Mouse (Mus musculus): ENCODE data around the gene Ush1g. TPM values are rescaled to one million over a fixed set of nuclear protein-coding genes. Genes with fewer than 3 reads are reported as not detected.

Gene Ush1g
- total and polyA plus RNA-seq, 3 experiments: 0.05 TPM; not detected in 2

GRCm38 (mm10) chr11:115290919-115291318 is 30.9 kb downstream of the Ush1g start:
- DNase-seq (ENCODE audit: low spot score) (no peak), ATAC-seq (ENCODE audit: extremely low read depth, insufficient number of reproducible peaks, low FRiP score, poor library complexity, severe bottlenecking) (no peak)
- TF ChIP-seq GATA1 (IDR thresholded peaks at IDR 0.05; ENCODE audit: borderline replicate concordance, low read length) (no peak), POLR2AphosphoS5 (IDR thresholded peaks at IDR 0.05; ENCODE audit: insufficient replicate concordance, low read depth, low read length) (no peak), TAL1 (conservative IDR thresholded peaks at IDR 0.05; ENCODE audit: low read depth, low read length) (no peak), CTCF (IDR thresholded peaks at IDR 0.05; ENCODE audit: low read depth, low read length) (no peak), GATA2 (IDR thresholded peaks at IDR 0.05; ENCODE audit: borderline replicate concordance, low read depth, low read length) (no peak)
- no peaks in the 10 kb centered on the region for H3K4me1 ChIP-seq (ENCODE audit: insufficient read depth, low read depth, low read length)
- no peak overlapping the region for H3K4me3 ChIP-seq (ENCODE audit: low read depth, low read length)
- no peaks in the 10 kb centered on the region for H3K36me3 ChIP-seq (replicated peaks)
- H3K27me3 ChIP-seq (ENCODE audit: insufficient read depth, low read length): peaks cover 29% of the 10 kb centered on the region
- H3K9me3 ChIP-seq (replicated peaks): no peaks in the 10 kb centered on the region

- no peaks in the 10 kb centered on the region for H3K4me1 ChIP-seq (ENCODE audit: insufficient read depth, low read depth, low read length)
- no peaks in the 10 kb centered on the region for H3K36me3 ChIP-seq (replicated peaks)
- TF ChIP-seq TAL1 (conservative IDR thresholded peaks at IDR 0.05; ENCODE audit: low read depth, low read length) (no peak), GATA2 (IDR thresholded peaks at IDR 0.05; ENCODE audit: borderline replicate concordance, low read depth, low read length) (no peak), GATA1 (IDR thresholded peaks at IDR 0.05; ENCODE audit: borderline replicate concordance, low read length) (no peak), POLR2AphosphoS5 (IDR thresholded peaks at IDR 0.05; ENCODE audit: insufficient replicate concordance, low read depth, low read length) (no peak), CTCF (IDR thresholded peaks at IDR 0.05; ENCODE audit: low read depth, low read length) (no peak)
- no peak for ATAC-seq (ENCODE audit: extremely low read depth, insufficient number of reproducible peaks, low FRiP score, poor library complexity, severe bottlenecking)
- no peaks in the 10 kb centered on the region for H3K9me3 ChIP-seq (replicated peaks)
- no peak overlapping the region for H3K4me3 ChIP-seq (ENCODE audit: low read depth, low read length)
- peaks cover 26% of the 10 kb centered on the region for H3K27me3 ChIP-seq (ENCODE audit: insufficient read depth, low read length)
- no peak for DNase-seq (ENCODE audit: low spot score)
Observed at GRCm38 (mm10) chr11:115290314-115290713, 31.5 kb downstream of the Ush1g start.

DNA sequence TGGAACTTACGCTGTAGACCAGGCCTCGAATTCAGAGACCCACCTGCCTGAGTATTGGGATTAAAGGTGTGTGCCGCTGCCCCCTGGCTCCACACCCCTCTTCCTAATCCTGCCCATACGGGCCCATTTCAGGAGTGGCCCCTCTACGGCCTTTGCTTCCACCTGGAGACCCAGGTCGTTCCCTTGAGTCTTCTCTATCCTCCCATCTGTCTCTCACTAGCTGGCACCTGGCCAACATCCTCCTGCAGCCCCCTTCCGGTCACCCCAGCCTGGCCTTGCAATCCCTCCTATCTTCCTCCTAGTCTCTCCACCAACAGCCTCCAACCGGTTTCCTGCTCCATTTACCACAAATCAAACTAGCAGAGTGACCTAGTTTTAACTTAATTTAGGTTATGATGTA is 32.0 kb downstream of the Ush1g start:
- DNase-seq (ENCODE audit: low spot score) (no peak), ATAC-seq (ENCODE audit: extremely low read depth, insufficient number of reproducible peaks, low FRiP score, poor library complexity, severe bottlenecking) (no peak)
- Histone ChIP-seq H3K36me3 (replicated peaks) (no peaks in the 10 kb centered on the region), H3K27me3 (ENCODE audit: insufficient read depth, low read length) (peaks cover 26% of the 10 kb centered on the region), H3K4me3 (ENCODE audit: low read depth, low read length) (no peak overlapping the region), H3K4me1 (ENCODE audit: insufficient read depth, low read depth, low read length) (no peaks in the 10 kb centered on the region), H3K9me3 (replicated peaks) (no peaks in the 10 kb centered on the region)
- TF ChIP-seq TAL1 (conservative IDR thresholded peaks at IDR 0.05; ENCODE audit: low read depth, low read length) (no peak), GATA2 (IDR thresholded peaks at IDR 0.05; ENCODE audit: borderline replicate concordance, low read depth, low read length) (no peak), GATA1 (IDR thresholded peaks at IDR 0.05; ENCODE audit: borderline replicate concordance, low read length) (no peak), CTCF (IDR thresholded peaks at IDR 0.05; ENCODE audit: low read depth, low read length) (no peak), POLR2AphosphoS5 (IDR thresholded peaks at IDR 0.05; ENCODE audit: insufficient replicate concordance, low read depth, low read length) (no peak)

GRCm38 (mm10) chr11:115288305-115288704 is 33.5 kb downstream of the Ush1g start:
- ATAC-seq (ENCODE audit: extremely low read depth, insufficient number of reproducible peaks, low FRiP score, poor library complexity, severe bottlenecking) (no peak), DNase-seq (ENCODE audit: low spot score) (no peak)
- no peaks in the 10 kb centered on the region for H3K4me1 ChIP-seq (ENCODE audit: insufficient read depth, low read depth, low read length)
- H3K36me3 ChIP-seq (replicated peaks): no peaks in the 10 kb centered on the region
- TF ChIP-seq GATA2 (IDR thresholded peaks at IDR 0.05; ENCODE audit: borderline replicate concordance, low read depth, low read length) (no peak), GATA1 (IDR thresholded peaks at IDR 0.05; ENCODE audit: borderline replicate concordance, low read length) (no peak), POLR2AphosphoS5 (IDR thresholded peaks at IDR 0.05; ENCODE audit: insufficient replicate concordance, low read depth, low read length) (no peak), CTCF (IDR thresholded peaks at IDR 0.05; ENCODE audit: low read depth, low read length) (no peak), TAL1 (conservative IDR thresholded peaks at IDR 0.05; ENCODE audit: low read depth, low read length) (no peak)
- H3K27me3 ChIP-seq (ENCODE audit: insufficient read depth, low read length): peaks cover 39% of the 10 kb centered on the region
- no peak overlapping the region for H3K4me3 ChIP-seq (ENCODE audit: low read depth, low read length)
- no peaks in the 10 kb centered on the region for H3K9me3 ChIP-seq (replicated peaks)

GRCm38 (mm10) chr11:115287386-115287785 is 34.5 kb downstream of the Ush1g start:
- no peaks in the 10 kb centered on the region for H3K9me3 ChIP-seq (replicated peaks)
- H3K27me3 ChIP-seq (ENCODE audit: insufficient read depth, low read length): peaks cover 42% of the 10 kb centered on the region
- H3K4me3 ChIP-seq (ENCODE audit: low read depth, low read length): no peak overlapping the region
- H3K4me1 ChIP-seq (ENCODE audit: insufficient read depth, low read depth, low read length): peaks cover 1% of the 10 kb centered on the region; the same call in 1 of the 2 replicates
- ATAC-seq (ENCODE audit: extremely low read depth, insufficient number of reproducible peaks, low FRiP score, poor library complexity, severe bottlenecking) (no peak), DNase-seq (ENCODE audit: low spot score) (no peak)
- H3K36me3 ChIP-seq (replicated peaks): no peaks in the 10 kb centered on the region
- TF ChIP-seq GATA1 (IDR thresholded peaks at IDR 0.05; ENCODE audit: borderline replicate concordance, low read length): no peak

- no peaks in the 10 kb centered on the region for H3K9me3 ChIP-seq (replicated peaks)
- no peak for TF ChIP-seq GATA2 (IDR thresholded peaks at IDR 0.05; ENCODE audit: borderline replicate concordance, low read depth, low read length)
- TF ChIP-seq CTCF (IDR thresholded peaks at IDR 0.05; ENCODE audit: low read depth, low read length): no peak
- TF ChIP-seq POLR2AphosphoS5 (IDR thresholded peaks at IDR 0.05; ENCODE audit: insufficient replicate concordance, low read depth, low read length): no peak
- no peak for TF ChIP-seq GATA1 (IDR thresholded peaks at IDR 0.05; ENCODE audit: borderline replicate concordance, low read length)
- no peak for TF ChIP-seq TAL1 (conservative IDR thresholded peaks at IDR 0.05; ENCODE audit: low read depth, low read length)
- ATAC-seq (ENCODE audit: extremely low read depth, insufficient number of reproducible peaks, low FRiP score, poor library complexity, severe bottlenecking) (no peak), DNase-seq (ENCODE audit: low spot score) (no peak)
- no peaks in the 10 kb centered on the region for H3K36me3 ChIP-seq (replicated peaks)
- peaks cover 3% of the 10 kb centered on the region; the same call in 1 of the 2 replicates for H3K4me1 ChIP-seq (ENCODE audit: insufficient read depth, low read depth, low read length)
- peaks cover 41% of the 10 kb centered on the region for H3K27me3 ChIP-seq (ENCODE audit: insufficient read depth, low read length)
- H3K4me3 ChIP-seq (ENCODE audit: low read depth, low read length): no peak overlapping the region
Observed at GRCm38 (mm10) chr11:115286201-115286993, 35.4 kb downstream of the Ush1g start.
